Mouse (Mus musculus) left cerebral cortex, adult 2 months (tissue): ENCODE measurements around the gene Card10. TPM values are rescaled to one million over a fixed set of nuclear protein-coding genes. Genes with fewer than 3 reads are reported as not detected.

Experiments used
- DNase-seq, 2 experiments: peaks; one replicate each; pipeline ENCODE4 v3.0.0; 2021 to 2022; ENCODE audit warnings: low spot score in 2 of 2, mixed read lengths in 1 of 2; ENCODE audit errors: extremely low spot score in 1 of 2
- H3K27ac ChIP-seq: fragments of 200-600 bp; 2 replicates; pipeline ENCODE4 v1.8.1; 2022
- H3K4me3 ChIP-seq: fragments of 200-600 bp; 2 replicates; pipeline ENCODE4 v1.8.1; 2022
- CTCF ChIP-seq: fragments of 200-600 bp; IDR thresholded peaks from 2 replicates; pipeline ENCODE4 v1.8.1; 2022; ENCODE audit warnings: antibody characterized with exemption, mild to moderate bottlenecking, moderate library complexity
- intact Hi-C: fragments of 180-260 bp; cut with DNase I; formaldehyde crosslinking; loops from one replicate; pipeline ENCODE4 v1.15.1; 2025
- total RNA-seq, 2 experiments: library from RNA; stranded (reverse); gene quantifications; 2 replicates each; pipeline ENCODE4 v1.2.3; 2021

Card10 gene
- total RNA-seq, 2 experiments from 2014 or later: 4.8 TPM

DNA sequence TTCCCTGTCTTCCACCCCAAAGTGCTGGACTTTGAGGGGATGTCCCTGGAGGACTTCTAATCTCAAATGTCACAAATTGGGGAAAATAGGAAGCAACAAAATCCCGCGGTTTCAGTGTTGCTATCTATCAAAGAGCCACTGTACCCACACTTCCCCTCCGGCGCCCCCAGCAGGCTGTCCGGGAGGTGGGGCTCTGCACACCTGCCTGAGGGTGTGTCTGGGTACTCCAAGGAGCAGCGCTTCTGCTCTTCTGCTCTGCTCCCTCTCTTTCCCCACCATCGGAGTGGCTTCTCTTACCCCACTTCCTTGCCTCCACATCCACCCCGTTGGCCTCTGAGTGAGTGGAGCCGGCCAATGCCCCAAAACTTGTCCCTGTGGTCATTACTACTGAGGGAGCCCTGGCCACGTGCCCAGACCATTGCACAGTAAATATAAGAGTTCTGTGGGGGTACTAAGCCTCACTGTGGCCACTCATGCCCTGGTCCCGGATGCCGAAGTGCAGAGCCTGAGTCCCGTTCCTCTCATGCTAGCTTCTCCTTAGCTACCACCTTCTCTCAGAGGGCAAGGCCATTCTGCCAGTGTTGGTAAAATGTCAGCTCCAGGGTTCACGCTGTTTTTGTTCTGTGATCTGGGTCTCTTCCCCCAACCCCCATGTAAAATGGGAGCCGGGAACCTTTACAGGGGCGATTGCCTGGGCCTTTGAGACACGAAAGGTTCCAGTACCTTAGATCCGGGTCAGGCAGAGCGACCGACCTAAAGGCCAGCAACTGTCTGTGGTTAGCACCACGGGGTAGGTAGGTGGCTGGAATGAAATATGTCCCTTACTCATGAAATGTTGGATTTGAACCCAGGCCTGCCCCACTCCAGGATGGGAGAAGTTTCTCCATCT is 41.0 kb upstream of the Card10 start:
- no peak; the same call in none of the 2 replicates for TF ChIP-seq CTCF
- intact Hi-C loops: no loop called here
- H3K4me3 ChIP-seq: peak overlapping the region; percentile 43
- no peak for DNase-seq
- peak overlapping the region; percentile 95 for H3K27ac ChIP-seq

DNA sequence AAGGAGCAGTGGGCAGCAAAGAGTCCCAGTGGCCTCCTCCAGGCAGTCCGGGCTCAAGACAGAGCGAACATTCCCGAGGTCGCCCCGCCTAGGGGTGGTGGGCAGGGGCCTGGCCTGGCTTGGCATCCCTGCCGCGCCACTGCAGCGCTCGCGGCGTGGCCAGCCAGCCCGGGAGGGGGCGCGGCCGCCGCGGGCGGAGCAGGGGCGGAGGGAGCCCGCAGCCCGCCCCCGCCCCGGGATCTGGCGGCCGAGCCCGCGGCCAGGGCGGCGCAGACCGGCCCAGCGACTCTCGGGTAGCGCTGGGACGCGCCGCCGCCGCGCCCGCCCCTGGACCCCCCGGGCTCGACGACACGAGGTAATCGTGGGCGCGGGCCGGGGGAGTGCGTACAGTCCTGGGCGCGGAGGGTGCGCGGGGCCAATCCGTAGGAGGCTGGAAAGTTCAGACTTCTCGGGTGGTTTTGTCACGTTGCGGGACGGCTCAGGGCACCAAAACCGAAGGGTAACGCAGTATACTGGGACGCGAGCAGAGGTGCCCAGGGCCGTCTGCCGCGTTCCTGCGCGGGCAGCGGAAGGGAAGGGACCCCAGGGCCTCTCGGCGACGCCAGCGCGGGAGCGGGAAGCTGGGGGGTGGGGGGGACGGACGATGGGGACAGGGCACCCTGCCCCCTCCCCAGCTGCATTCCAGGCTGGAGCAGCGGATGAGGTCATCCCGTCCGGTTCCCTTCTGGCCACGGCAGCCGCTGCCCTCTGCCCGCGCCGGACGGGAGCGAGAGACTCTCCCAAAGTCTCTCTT is 39.7 kb upstream of the Card10 start, which contains the start of gene Cdc42ep1:
Gene Cdc42ep1 (plus strand): TSS at position 254 of the 793 bp plus-strand sequence.
- DNase-seq: peak in 1 of 2 experiments; percentile 54
- Histone ChIP-seq H3K27ac (peak within 1 kb of the TSS; percentile 95), H3K4me3 (peak within 1 kb of the TSS; percentile 43)
- intact Hi-C loops: no loop called here
- no peak; the same call in none of the 2 replicates for TF ChIP-seq CTCF

GRCm38 (mm10) chr15:78841161-78841790 is 38.4 kb upstream of the Card10 start:
- no peak for TF ChIP-seq CTCF
- intact Hi-C loops: no loop called here
- no peak for DNase-seq

DNA sequence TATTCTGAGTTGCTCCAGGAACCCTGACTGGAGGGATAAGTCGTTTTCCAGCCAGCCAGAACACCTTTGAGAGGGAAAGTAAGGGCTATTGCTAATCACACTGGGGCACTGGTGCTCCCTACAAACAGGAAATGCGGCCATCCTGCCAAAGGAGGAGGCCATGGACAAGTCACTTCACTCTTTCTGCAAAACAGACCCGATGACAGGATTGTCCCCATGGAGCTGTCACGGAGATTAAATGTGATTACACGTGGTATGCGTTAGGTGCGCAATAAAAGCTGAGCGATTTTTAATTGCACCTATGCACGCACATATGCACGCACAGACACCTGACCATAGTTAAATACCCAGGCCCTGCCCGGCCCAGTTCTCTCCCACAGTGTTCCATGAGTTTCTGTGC is 37.9 kb upstream of the Card10 start:
- H3K27ac ChIP-seq: no peak overlapping the region
- DNase-seq: no peak
- intact Hi-C loops: no loop called here
- TF ChIP-seq CTCF: no peak
- no peak overlapping the region for H3K4me3 ChIP-seq

More at GRCm38 (mm10) chr15:78841161-78841790, 38.4 kb upstream of the Card10 start:
- no peak overlapping the region for H3K4me3 ChIP-seq
- no peak overlapping the region for H3K27ac ChIP-seq

GRCm38 (mm10) chr15:78840241-78840640 is 37.4 kb upstream of the Card10 start:
- DNase-seq: no peak
- no peak overlapping the region for H3K4me3 ChIP-seq
- H3K27ac ChIP-seq: no peak overlapping the region
- TF ChIP-seq CTCF: no peak
- intact Hi-C loops: no loop called here

GRCm38 (mm10) chr15:78839744-78840143 is 36.9 kb upstream of the Card10 start:
- intact Hi-C loops: no loop called here
- Histone ChIP-seq H3K27ac (no peak overlapping the region), H3K4me3 (no peak overlapping the region)
- no peak for DNase-seq
- no peak for TF ChIP-seq CTCF

DNA sequence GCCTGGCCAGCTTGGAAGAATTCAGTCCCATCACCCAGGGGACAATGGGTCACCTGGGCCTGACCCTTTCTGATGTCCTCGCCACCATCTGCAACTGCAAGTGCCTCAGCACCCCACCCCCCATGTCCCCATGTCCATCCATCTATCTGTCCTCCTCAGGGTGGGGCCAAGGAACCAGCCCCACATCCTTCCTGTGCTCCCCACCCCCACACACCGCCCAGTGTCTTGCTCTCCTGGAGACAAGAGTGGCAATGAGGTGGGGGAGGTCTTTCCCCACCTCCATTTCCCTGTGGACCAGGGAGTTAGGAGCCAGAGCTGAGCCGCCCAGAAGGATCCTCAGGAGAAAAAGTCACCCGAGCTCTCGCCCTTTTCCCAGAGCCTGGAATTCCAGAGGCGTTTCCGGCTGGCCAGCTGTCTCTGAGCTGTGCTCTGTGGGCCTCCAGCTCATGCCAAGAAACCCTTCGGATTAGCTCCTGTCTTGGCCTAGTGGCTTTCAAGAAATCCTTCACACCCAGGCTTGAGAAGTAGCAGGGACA is 33.3 kb upstream of the Card10 start:
- no peak for TF ChIP-seq CTCF
- H3K27ac ChIP-seq: peak overlapping the region; percentile 57
- no peak overlapping the region for H3K4me3 ChIP-seq
- intact Hi-C loops: no loop called here
- no peak for DNase-seq

DNA sequence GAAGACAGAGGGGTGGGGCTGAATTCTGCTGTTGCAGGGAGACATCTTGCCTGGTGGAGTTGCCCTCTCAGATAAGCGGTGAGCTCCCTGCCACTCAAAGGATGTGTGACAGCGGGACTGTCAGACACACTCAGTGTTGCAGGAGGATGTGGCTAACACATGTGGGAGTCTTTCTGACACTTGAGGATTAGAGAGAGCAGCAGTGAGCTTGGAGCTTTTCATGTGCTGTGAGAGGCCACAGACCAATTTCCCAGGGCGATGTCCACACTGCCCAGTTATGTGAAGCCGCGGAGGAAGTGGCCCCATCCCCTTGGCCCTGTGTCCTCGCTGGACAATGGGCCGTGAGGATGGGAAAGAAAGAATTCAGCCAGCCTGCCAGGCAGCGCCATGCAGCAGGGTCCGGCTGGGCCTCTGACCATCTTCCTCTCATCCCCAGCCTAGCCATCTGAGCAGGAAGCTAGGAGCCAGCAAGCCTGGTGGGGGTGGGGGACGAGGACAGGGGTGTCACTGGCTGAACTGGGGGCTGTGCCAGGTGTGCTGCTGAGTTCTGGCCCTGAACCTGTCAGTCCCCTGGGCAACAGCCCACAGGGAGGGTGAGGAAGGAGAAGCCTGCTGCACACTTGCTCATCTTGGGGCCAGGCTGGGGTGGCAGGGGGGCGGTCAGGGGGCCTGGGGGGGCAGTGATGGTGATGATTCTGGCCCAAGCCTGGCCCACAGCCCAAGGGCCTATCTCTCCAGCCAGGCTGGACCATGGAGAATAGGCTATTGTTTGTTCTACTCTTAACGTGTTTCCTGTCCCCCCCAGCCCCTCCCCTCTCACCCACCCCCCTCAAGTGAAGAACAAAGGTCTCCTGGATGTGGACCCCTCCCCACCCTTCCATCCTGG is 32.6 kb upstream of the Card10 start:
- intact Hi-C loops: no loop called here
- H3K4me3 ChIP-seq: no peak overlapping the region
- DNase-seq: no peak
- TF ChIP-seq CTCF: no peak
- peak overlapping the region; percentile 69 for H3K27ac ChIP-seq

DNA sequence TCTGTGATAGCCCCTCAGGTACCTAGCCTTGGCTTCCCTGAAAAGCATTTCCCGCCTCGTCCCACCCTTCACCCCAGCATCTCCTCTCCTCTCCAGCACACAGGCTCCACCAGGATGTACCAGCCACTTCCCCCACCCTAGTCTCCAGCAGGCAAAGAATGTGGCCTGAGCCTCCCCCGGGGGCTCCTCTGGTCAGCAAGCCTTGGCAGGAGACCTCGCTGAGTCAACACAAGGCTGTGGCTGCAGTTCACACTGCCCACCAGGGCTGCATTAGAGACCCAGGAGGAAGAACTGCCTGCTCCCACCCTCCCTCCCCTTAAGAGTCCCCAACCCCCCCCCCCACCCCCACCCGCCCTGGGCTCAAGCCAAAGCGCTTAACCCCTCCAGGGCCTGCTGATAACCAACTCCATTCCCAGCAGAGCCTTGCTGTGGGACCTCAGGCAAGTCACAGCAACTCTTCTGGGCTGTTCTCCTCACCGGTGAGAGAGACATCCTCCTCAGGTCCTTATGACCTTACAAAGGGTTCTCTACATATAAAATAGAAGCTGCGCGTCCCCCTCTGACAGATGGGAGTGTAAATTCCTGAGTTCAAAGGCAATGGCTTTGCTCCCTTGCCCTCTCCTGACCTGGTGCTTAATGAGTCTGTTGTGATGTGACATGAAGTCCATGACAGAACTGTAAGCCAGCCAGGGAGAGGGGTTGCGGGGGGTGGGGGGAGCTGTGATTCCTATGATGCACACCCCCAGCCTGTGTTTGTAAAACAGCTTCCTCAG is 31.6 kb upstream of the Card10 start:
- intact Hi-C loops: no loop called here
- no peak for TF ChIP-seq CTCF
- no peak for DNase-seq
- H3K27ac ChIP-seq: peak overlapping the region; percentile 63; the same call in 1 of the 2 replicates
- H3K4me3 ChIP-seq: no peak overlapping the region

DNA sequence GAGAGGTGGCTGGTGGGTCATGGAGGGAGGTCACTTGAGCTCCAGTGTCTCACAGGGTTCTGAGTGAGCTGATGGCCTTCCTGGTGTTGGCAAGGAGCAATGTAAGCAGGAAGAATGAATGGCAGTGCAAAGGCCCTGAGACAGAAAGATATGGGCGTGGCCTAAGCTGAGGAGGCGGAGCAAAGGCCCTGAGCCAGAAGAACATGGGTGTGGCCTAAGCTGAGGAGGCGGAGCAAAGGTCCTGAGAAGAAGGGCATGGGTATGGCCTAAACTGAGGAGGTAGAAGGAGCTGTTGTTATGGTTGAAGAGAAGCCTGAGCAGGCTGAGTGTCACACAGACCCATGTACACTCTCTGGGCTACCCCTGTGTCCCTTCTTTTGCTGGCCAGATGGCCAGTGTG is 30.7 kb upstream of the Card10 start:
- no peak overlapping the region for H3K4me3 ChIP-seq
- no peak for DNase-seq
- no peak for TF ChIP-seq CTCF
- intact Hi-C loops: no loop called here
- H3K27ac ChIP-seq: peak overlapping the region; percentile 63; the same call in 1 of the 2 replicates
